Mouse (Mus musculus): Measurements from ENCODE around the gene Gpr39.

The Gpr39 gene

DNA sequence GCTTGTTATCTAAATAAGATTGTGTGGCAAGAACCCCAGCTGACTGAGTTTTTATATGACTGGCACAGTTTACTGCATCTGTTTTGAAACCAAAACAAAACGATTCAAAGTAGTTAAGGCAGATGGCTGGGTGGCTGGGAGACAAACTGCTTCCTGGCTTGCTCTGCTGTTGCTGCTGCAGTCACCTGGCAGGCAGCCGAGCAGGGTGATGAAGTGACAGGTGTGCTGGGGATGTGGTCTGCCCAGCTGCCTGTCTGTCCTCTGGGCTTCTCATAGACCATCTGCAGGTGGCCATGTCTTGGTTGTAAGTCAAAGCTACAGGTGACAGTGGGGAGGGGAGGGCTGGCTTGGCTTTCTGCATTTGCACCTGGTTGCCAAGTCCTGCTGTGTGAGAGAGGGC, 131.6 kb downstream of the Gpr39 start:
- DNase-seq (ENCODE audit: low read depth, low spot score) = no peak

DNA sequence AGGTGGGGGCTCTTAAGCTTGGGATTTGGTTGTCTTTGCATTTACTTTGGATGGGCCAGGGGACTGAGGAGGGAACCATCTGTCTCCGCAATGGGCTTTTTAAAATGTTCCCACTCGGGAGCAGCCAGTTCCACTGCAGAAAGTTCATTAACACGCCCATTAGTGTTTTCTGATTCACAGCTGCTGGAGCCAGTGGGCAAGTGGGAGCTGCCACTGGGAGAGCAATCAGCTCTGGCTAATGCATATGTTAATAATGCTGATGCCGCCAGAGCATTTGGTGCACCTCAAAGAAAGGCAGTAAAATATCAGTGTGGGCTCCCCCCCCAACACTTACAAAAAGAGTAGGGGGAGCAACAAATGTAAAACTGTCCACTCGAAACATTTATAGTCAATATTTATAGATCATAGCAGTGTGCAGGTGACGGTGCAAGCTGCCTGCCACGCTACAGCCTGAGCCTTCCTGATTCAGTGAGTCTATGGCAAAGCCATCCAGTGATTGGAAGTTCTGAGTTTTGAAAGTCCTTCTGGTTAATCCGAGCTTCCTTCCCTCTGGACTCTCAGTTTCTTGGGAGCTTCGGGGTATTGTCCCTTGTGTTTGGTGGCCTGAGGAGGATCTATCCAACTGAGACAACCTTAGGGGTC, 136.5 kb downstream of the Gpr39 start:
- no peak for DNase-seq (ENCODE audit: low read depth, low spot score)

DNA sequence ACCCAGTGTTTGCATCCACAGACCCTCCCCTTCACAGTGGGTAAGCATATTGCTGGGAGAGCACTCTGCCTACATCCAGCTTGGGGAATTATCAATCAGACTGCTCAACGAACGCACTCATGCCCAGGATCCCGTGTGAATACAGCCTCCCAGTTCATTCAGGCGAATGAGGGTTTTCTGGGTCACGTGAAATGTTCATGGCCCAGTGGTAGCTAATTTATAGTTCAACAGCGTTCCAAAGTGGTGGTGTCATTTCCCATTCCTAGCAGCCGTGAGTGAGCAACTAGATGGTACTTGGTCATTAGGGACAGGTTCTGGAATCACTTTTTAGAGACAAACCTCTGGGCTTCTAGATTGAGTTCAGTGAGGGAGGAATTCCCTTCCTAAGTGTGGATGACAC, 144.3 kb downstream of the Gpr39 start:
- DNase-seq (ENCODE audit: low read depth, low spot score) = no peak

DNA sequence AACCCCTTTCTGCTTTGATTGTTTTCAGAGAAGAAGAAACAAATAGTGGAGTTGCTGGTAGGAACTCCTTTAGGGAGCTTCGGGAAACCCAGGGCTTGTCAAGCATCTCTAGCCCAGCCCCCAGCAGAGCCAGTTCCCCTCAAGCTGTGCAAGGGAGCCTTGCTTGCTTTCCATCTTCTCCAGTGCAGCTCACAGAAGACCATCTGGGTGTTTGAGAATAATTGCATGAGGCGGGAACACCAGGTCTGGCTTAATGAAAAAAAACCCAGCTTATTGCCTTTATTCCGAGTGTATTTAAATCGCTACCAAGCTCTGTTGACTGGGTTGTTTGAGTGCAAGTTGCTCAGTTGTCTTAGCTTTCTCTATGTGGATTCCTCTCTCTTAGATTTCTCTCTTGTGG, 146.8 kb downstream of the Gpr39 start:
- DNase-seq (ENCODE audit: low read depth, low spot score) = no peak

DNA sequence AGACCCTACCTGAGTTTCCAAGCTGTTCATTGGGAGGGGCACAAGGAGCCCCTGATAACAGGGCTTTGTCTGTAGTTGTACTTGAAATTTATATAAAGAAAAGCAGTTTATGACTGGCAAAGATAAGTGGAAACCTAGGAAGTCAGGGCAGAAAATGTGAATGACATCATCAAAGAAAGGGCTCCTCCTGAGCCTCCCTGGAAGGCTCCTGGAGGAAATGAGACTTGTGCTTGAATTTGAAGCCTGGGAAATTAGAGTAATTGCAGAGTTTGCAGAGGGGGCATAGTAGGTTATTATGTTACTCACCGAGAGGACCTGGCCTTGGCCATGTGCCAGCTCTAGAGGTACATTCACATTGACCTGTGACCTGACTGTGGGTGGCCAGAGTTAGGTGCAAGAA, 160.7 kb downstream of the Gpr39 start:
- DNase-seq (ENCODE audit: low read depth, low spot score) = peak; percentile 26

DNA sequence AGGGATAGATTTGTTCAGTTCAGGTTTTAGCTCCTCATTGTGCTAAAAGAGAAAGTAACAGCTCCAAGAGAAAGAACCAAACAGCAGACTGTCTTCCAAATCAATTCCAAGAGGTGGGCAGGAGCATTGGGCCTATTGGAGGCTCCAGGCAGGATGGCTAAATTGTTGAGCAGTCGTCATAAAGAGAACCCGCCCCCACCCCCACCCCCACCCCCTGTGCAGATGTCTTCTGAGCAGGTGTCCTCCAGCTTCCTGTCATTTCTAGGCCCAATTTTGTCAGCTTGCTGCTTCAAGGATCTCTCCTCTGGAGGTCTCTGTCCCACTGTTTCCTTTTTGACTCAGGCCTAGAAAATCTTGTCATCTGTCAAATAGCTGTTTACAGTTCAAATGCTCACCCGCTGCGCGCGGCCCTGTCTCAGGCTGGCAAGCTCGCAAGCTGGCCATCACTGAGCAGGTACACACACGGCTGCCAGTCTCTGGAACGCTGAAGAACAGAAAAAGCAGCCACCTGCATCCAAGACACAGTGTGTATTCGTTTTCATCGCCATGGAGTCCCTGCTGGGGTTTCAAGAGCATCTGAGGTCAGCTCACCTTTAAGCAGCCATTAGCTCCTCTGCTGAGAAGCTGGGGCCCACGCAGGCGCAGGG, 163.1 kb downstream of the Gpr39 start:
- no peak for DNase-seq (ENCODE audit: low read depth, low spot score)

DNA sequence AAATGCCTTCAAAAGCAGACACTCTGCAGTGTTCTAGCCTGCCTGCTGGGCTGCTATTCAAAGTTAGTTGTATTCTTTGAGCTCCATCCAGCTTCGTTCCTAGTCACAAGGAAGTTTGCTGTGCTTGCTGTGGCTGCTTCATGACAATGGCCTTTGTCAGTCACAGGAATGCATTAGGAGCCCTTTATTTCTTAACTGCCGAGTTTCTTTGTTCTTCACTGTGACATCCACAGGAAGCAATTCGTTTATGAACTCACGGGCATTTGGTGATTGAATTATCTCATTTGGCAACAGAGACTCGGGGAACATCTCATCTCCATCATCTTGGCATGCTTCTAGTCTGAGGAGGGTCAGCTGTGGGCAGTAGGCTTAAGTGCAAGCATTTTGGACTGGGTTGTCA, 177.9 kb downstream of the Gpr39 start:
- no peak for DNase-seq (ENCODE audit: low read depth, low spot score)

DNA sequence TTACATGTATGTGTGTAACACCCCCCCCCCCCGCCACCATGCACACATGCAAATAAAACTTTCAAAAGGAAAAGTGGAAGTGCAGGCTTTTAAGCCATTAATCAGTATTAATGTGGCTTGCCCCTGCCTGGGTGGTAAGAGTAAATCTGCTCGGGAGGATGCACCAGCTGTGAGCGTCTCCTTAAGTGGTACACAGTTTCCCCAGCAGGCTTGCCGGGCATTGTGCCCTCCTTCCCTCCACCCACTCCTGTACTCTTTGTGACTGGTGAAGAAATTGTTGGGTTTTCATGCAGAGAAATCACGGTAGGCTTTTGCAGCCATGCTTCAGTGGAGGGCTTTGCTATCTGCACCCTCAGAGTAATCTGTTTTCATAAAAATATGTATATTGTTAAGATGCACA, 181.8 kb downstream of the Gpr39 start:
- no peak for DNase-seq (ENCODE audit: low read depth, low spot score)

DNA sequence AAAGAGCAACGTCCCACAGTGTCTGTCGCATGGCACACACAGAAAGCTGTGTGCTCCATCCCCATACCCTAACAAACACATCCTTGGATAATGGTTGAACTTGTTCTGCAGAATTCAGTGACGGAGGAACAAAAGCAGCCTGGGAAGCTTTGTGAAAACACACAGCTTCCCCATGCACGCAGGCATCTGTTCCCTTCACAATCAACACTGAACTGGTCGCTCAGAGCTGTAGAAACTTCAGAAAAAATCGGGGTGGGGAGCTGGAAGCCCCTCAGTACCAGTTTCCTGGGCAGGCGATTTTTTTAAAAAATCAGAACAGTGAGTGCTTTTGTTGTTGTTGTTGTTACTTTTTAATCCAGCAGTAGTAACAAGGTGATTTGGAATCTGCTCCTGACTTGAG, 193.3 kb downstream of the Gpr39 start:
- no peak for DNase-seq (ENCODE audit: low read depth, low spot score)

DNA sequence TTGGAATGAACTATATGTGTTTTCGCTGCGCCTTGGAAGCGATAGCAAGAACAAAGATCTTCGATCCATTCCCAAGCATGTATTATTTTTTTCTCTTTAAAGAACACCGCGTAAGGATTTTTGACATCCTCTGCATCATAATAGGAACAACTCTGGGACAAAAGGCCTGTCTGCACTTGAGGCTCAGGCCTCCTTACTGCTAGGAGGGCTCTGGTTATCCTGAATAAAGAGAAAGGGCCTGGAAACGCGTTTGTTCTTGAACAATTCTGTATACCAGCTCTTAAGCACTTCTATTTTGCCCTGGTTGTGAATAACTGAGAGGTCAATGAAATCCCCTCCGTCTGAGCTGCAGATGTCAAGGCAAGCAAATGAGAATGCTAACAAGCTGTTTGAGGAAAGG, 216.4 kb downstream of the Gpr39 start:
- no peak for DNase-seq (ENCODE audit: low read depth, low spot score)

DNA sequence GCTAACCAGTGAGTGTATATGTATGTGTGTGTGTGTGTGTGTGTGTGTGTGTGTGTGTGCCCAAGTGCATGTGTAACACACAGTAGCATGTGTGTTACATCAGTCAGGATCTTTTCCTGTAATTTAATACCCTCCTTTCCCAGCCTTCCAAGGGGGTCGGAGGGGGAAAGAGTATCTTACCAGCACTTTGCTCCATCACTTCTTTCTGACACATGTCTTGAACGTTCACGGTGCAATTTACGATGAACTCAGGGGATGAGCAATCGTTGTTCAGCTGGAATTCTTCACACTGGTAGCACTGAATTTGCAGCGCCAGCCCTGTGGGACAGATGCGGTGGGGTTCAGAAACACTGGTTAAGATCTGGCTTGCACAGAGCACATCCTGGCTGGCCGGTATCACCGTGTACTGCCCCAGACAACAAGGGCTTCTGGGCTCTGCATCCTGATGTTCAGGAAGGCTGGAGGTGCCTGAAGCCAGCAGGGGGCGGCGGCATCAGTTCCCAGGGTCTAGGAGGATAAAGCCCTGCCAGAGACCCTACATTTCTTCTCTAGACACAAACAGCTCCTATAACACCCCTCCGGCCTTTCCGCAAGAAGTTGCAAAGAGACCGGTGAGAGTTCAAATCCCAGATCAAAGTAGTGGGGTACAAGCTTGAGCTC, 233.5 kb downstream of the Gpr39 start:
- DNase-seq (ENCODE audit: low read depth, low spot score) = peak; percentile 54

DNA sequence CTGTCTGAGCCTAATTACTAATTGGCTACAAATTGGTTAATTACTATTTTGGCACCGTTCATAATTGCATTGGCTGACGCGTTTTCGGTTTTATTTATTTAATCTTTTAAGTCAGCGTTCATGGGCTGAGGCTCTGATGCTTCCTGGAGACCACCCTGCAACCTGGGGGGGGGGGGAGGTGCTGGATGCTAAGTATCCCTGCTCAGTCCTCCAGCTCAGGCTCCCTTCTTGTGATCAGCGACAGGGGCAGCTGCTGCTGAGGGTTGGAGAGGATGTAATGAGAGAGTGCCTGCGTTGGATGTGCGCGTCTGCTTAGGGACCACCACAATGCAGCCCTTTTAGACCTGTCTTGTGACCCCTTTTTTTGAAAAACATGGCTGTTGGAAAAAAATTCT, 234.1 kb downstream of the Gpr39 start:
- no peak for DNase-seq (ENCODE audit: low read depth, low spot score)

DNA sequence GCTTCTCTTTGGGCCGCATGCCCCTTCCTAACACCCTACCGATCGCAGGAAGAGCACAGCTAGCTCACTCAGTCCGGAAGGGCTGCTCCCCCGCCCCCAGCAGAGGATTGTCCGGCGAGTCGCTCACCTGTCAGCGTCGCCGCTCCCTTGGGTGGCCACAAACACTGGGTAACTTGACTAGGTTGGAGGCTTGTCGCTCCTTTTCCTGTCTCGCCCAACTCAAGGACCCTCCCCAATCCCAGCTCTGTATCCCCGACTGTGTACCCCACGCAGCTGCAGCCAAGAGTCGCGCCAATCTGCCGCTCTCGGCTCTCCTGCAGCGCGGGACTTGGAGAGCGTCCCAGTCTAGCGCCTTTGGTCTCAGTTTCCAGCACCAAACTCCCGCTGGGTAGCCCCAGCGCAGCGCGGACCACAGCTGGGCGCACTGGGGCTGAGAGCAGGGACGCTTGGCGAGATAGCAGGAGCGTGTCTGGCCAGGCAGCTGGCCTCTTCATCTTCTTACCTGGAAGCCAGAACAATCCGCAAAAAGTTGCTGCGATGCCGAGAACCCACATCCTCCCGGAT, 234.6 kb downstream of the Gpr39 start:
- peak; percentile 19 for DNase-seq (ENCODE audit: low read depth, low spot score)

DNA sequence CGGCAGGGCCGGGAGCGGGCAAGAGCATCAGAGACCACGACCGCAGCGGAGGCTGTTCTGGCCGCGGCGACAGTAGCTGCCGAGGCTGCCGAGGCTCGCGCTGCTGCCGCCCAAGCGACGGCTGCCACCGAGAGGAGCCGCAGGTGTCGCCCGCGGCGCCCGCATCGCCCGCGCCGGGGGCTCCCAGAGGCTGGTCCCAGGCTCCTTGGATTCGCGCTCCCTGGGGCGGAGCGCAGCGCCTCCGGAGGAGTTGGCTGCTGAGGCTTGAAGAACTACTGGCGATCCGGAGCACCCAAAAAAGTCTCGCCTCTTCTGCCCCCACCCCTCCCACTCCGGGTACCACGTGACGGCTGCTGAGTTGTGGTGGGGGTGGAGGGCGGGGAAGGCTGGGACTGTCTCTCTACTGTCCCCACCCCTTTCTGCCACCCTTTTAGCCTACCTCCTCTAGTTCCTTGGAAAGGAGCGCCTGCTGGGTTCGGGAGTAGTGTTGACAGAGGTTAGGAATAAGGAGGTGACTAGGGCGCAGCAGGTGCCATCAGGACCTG, 235.2 kb downstream of the Gpr39 start:
- DNase-seq (ENCODE audit: low read depth, low spot score) = peak; percentile 20

DNA sequence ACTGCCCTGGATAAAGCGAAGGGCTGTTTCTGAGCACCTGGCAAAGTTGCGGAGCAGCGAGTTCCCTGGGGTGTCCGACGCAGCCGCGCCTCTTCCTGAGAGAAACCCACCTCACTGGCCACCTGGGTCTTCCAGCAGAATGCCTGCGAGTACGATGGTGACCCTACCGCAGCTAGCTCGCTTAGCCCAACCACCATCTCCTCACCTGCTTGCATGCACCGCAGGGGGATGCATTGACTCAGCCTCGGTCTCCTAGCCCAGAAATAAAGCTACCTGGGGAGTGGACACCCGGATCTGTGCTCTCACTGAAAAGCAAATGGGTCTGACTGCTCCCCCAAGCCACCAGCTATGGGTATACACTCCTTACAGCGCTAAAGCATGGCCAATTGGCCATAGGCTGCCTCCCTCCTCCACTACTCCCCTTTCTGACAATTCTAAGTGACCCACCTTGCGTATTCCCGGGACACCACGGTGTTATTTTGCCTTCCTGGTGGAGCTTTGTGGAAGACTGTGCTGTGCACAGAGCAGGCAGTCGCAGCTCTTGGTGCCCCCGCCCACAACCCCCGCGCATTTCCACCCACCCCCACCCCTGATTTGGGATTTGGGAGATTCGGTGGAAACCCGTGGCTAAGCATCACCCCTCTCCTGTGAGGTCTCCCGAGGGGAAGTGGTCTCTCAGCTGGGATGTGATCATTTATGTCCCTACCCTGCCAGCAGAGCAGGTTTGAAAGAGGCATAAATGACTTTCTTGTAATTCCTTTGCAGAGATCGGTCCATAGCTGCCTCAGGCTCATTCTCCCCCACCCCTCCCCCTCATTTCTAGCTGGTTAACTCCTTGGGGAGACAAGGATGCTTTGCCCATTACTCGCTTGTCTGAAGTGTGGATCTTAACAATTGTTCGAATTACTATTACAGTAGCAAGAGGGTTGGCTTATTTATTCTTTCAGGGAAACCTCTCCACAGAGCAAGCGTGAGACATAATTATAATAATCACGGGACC, 236.1 kb downstream of the Gpr39 start, which contains the start of gene Lypd1:
TSS of gene Lypd1 (minus strand) at position 501 of the 1,000 bp plus-strand sequence.
- peak; percentile 14 for DNase-seq (ENCODE audit: low read depth, low spot score)

DNA sequence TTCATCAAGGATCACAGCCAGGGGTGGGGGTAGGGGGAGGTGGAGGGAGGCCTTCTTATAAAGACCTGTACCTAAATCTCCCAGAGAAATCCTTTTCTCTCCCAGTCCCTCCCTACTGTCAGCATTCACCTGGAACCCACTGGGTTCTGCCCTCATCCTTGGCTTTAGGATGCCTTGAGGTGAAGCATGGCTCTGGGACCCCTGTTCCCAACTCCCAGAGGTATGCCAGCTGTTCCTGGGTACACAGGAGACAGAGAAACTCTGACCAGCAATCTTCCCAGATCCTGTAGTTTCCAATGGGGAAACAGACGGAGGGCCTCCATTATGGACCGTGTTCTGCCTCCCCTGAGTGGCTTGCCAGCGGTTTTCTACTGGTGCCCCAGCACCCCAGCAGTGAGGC, 243.9 kb downstream of the Gpr39 start:
- DNase-seq (ENCODE audit: low read depth, low spot score) = no peak

DNA sequence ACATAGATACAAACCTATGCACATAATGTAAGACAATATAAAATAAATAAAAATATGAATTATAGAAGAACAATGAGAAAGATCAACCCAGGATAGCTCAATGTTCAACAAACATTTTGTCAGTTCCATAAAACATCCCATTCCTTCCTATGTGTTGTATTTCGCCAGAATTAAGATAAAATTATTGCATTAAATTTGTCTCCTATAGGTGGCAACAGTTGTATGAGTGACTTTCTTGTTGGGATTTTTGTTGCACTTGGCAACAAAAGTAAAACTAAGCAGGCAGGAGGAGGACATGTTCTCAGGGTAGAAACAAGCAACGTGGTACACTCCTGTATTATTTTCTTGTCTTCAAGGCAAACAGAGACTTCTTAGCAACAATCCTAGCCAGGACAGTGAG, 246.3 kb downstream of the Gpr39 start:
- no peak for DNase-seq (ENCODE audit: low read depth, low spot score)

Data from forelimb bud, embryonic 11.5 days (tissue).